Mouse (Mus musculus) stomach, postnatal 0 days (tissue): ENCODE measurements at regions not wholly inside any gene's neighbourhood (a gene's known extent, or its start where the extent isn't known, plus 50 kb on each side); places are given as distances from the start of the nearest gene placed in this dataset.

Source experiments
- CTCF ChIP-seq: IDR thresholded peaks from 2 replicates; pipeline ENCODE4 v1.5.1; 2016; ENCODE audit warnings: antibody characterized with exemption, low read depth, mild to moderate bottlenecking, moderate library complexity
- EP300 ChIP-seq: optimal IDR thresholded peaks from 2 replicates; pipeline ENCODE3; 2016; ENCODE audit warnings: antibody characterized with exemption

GRCm38 (mm10) chr1:72945750-72946102, 70.0 kb downstream of the Tnp1 start:
- TF ChIP-seq CTCF = no peak
- no peak for TF ChIP-seq EP300
